Mouse (Mus musculus) cerebellum, postnatal 25 days (tissue): ENCODE measurements at regions not wholly inside any gene's neighbourhood (a gene's known extent, or its start where the extent isn't known, plus 50 kb on each side); places are given as distances from the start of the nearest gene placed in this dataset.

Experiments
- DNase-seq, 2 experiments: peaks; one replicate each; pipeline ENCODE4 v3.0.0; 2021; ENCODE audit warnings: mixed read lengths in 2 of 2

DNA sequence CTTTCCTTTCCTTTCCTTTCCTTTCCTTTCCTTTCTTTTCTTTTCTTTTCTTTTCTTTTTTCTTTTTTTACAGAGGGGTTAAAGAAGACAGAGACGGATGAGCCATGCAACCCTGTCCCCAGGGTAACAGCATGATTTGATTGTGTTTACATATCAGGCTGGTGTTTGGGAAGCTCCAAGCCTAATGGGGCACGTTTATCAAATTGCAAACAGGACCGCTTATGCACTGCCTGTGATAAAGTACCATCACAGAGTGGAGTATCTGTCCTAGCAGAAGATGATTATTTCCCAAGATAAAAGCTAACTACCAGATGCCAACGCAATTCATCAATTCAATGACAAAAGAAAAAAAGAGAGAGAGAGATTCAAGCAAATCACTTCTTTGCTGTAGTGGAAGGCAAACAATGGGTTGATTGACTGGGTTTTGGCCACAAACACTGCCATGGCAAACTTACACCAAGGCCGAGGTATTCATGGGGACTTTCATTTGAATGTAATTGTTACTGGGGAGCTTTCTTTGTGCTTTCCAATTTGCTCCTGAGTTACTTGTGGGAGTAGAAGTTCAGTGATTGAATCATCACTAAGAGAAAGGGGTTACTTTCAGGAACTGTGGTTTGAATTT is 1450.1 kb downstream of the Slc22a22 start:
- DNase-seq: no peak

DNA sequence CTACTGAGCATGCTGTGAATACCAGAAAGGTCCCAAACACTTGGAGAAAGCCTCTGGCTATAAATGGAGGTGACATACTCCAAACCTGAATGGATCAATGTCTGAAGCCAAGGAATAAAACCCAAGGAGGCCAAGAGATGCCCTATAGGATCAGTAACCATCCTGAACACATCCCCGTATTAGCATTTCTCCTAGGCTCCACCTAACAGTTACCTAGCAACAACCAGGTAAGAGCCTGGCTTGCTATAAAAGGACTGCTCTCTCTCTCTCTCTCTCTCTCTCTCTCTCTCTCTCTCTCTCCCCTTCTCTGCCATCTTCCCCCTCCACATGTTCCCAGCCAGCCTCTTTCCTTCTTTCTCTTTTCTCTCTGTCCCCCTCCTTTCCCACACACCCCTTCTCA is 1452.7 kb downstream of the Slc22a22 start:
- DNase-seq: no peak

DNA sequence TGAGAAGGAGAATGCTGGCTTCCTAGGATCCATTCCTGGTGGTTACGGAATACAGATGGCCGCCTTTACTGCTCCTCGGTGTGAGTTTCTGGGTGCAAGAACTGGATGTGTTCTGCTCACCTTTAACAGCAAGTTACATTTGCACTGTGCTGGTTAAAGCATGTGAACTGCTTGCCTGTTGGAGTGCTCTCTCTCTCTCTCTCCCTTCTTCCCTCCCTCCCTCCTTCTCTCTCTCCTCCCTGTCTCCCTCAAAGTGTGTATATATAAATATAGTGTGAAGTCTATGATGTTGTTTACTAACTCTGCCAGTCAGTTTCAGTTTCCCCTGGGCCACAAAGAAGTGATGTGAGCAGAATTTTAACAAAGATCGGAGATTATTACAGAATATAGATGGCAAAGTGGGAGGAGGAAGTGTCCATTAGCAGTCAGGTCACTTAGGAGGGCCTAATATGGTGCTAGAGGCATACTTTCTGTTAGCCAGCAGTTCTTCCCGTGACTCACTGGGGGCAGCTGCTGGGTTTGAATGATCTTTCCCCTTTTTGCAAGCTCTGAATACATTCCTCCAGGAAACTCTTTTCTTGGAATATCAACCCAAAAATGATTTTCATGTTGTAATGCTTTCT is 1453.5 kb downstream of the Slc22a22 start:
- DNase-seq: no peak

DNA sequence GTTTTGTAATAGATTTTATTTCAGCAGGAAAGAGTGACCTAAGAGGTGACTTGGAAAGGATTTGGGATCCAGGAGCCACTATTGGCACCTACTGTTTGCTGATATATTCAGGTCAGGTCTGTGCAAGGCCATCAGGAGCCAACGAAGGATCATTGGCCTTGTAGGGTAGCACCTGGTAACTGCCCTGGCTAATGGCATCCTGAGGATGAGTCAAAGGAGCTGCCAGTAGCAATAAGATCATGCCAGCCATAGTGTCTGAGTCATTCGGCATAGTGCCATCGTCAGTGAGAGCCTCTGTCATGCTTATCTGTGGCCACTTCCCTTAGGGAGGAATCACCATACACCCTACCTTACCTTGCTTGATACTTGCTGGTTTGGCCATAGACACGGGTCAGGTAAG is 1455.1 kb downstream of the Slc22a22 start:
- peak in 1 of 2 experiments; percentile 9 for DNase-seq

DNA sequence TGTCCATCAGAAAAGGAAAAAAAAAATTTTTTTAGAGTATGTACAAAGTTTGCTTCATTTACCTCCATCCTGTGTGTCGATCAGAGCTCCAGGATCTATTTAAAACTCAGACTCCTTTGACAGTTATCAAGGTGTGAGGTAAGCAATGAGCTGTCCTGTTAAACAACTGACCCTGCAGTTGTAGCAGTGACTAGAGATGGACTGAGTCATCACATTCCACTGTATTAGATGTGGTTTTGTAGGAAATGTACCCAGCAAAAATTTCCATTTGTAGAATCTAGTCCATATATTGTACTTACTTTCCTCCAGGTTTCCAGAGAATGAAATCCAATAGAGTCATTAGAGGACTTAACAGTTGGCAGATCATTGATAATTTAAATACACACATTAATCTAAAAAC is 1459.3 kb downstream of the Slc22a22 start:
- no peak for DNase-seq

DNA sequence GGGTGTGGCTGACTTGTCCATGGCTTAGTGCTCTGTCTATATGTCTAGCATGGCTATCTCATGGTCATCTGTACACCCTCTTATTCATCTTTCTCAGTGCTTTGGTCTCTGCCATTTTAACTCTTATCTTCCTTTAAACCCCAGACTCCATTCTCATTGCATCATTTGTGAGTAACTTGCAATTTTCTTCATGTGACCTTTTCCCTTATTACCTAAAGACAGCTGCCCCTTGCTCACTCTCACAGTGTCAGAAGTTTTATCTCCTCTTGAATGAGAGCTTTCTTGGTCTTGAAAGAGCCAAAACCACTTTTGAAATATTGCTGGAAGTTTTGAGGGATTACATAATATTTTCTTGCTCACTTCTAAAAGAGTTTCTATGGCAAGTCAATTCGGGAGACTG is 1459.9 kb downstream of the Slc22a22 start:
- DNase-seq: no peak

DNA sequence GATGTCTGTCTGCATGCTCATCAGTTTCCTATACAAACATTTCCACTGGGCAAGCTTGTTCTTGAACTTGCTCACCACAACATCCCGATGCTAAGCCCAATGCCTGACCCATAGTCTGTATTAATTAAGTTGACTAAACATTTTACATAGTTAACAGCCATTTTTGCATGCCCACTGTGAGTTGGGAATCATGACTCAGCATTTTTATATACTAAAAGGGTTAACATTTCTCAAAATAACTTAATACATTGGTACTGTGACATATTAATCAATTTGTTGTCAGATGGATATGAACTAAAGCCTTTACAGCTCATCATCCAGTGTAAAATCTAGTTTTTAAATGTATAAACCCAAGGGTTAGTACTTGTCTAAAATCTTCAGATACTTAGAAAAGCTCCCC is 1461.4 kb downstream of the Slc22a22 start:
- DNase-seq: no peak

DNA sequence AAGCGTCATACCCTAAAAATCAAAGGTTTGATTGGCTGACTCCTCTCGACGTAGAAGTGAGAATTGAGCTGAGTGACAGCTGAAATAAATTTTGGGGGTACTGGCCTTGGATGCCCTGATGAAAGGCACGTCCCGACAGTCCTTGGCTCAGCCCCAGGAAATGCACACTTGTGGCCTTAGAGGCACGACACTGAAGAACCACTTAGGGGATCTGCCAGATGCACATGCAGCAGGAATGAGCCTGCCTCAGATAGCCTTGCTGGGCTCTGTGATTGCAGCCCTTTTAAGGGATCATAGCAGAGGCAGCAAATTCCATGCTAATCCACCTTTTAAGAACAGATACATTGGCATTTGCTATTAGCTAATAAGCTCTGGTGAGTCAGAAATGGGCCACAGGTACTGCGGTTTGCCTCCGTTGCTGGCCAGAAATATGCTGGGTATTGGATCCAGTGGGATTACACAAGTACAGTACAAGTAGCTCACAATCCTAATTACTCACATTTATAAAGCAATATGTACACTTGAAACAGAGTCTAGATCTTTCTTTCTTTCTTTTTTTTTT is 1463.3 kb downstream of the Slc22a22 start:
- no peak for DNase-seq

DNA sequence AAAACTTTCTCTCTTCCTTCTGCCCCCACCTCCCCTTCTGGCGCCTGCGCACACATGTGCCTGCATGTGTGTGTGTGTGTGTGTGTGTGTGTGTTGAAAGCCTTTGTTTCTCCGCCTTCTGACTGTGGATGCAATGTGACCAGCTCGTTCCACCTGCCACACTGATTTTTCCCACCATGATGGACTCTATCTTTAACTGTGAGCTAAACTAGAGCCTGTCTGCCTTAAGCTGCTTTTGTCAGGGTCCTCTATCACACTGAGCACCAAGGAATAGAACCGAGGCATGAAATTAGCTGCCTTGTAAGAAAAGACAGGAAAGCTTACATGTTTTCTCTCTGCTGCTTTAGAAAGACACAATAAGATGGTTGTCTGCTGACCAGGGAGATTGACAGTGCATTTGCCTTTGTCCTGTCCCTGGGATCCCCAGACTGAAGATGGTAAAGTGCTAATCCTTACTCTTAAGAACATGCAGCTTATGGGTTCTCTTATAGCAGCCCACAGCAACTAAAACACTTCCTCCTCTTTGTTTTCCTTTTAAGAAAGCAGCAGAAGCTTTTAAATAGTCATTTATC is 1468.7 kb downstream of the Slc22a22 start:
- DNase-seq: no peak

DNA sequence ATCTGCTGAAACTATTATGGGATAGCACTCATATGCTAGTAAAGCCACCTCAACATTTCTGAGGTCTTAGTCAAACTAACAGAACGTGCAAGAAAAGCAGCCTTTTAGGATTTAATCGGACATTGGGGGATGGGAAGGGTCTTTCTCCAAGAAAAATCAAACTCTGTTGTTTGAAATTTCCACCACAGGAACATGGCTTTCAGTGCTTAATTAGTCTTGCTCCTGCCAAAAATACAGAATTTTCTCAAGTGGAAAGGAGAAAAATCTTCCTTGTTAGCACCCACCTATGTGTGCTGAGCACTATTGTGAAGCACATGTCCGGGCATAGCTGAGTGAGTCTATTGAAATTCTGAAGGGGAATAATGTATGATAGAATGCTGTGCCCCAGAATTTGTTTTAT is 1470.0 kb downstream of the Slc22a22 start:
- DNase-seq: no peak

DNA sequence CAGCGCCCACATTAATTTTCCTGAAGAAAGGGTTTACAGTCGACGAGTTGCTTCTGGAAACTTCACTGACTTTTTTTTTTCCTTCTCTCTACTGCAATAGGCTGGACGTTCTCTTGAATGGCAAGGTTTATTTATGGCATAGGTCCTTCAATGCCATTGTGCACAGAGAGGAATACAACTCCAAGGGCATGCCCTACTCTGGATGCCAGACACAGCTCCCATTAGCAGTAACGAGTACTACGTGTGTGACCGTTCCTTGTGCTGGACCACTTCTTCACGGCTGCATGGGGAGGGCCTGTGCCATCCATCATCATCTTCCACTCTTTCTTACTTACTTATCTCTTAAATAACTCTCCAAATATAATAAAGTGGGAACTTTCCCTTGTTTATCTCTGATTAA is 1472.1 kb downstream of the Slc22a22 start:
- DNase-seq: no peak

DNA sequence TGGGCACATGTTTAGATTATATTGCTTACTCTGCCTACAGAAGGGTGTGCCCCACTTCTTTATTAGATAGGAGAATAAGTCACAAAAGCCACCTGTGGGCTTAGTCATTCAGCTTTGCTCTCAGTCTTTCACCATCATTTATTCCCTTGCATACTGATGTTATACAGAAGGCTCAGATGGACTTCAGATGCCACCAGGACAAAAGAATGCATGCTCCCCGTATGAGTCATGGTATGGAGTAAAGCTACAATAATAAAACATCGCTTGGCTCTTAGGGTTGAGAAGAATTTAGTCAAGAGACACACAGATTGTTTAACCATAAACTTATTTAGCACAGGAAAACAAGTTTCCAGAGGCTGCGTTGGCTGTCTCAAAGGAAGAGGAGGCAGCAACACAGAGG is 1473.5 kb downstream of the Slc22a22 start:
- DNase-seq: no peak

DNA sequence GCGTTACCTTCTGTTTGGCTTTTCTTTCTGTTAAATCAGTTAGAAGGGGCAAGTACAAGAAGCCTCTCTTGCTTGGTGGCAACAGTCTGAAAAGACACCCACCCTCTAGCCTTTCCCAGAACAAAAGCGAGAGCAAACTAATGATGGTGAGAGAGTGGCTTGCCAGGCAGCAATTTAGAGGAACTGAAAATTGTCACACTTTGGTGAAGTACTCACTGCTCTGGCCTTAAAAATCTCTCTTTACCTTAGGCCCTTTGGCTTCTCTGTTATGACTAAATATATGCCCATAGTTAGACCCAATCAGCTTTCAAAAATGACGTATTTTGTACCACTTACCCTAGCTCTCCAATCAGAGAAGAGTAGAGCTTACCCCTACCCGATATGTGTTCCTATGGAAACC is 1477.8 kb downstream of the Slc22a22 start:
- DNase-seq: no peak

DNA sequence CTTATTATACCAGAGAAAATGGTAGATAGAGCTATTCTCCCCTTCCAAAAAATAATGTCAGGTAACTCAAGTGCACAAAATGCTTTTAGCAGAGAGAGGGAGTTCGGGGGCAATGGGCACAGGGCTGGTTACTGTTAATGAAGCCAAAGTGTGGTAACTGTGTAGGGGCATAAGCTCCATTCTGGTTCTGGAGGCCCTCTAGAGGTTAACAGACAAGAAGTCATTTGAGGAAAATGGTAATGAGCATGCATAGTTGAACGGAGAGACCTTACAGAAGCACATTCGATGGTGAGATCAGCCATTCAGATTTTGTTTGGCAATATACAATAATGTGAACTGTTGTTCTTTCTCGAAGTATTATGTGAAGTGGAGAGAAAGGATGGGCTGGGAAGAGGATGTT is 1479.4 kb downstream of the Slc22a22 start:
- DNase-seq: no peak

DNA sequence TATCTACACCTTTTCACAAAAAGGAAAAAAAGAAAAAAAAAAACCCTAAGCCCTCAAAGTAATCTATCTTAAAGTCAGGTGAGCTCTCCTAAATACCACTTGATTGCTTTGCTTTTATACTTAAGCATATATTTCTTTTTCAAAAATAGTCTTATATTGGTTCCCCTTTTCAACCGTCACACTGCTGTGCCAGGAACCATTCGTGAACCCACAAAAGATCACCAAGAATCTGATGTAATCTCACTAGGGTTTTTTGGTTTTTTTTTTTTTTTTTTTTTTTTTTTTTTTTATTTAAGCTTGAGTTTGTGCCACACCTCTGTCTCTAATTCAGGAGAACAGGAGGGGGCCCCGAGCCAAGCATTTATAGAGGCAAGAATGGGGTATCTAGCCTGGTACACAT is 1482.7 kb downstream of the Slc22a22 start:
- no peak for DNase-seq

DNA sequence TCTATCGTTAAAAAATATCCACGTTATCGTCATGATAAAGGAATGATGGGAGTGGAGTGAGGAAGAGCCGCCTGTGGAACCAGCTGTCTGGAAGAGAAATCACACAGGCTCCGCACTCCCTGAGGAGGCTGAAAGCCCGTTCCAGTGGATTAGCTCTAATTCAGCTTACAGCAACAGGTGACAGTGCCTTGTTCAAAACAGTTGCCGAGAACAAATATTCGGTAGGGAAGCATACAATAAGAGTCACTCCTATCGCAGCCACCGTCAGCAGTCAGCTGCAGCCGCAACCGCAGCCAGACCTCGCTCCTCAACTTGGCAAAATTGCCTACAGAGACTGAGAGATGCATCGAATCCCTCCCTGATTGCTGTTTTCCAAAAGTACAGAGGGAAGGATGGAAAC is 1501.6 kb downstream of the Slc22a22 start:
- no peak for DNase-seq

DNA sequence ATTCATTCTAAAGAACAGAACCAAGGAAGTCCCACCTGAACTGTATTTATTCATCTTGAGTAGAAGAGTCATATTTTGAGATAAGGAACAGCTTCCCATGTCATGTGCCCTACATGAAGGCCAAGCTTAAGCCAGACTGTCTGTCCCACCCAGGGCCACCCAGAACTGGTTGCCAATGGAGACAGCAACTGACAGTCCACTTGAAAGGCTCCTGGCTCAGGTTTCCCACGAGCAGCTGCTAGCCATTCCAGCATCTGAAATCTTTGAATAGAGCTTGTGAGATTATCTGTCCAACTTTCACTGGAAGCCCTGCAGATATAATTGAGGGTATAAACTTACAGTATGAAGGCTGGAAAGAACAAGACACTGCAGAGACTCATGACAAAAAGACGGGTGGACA is 1510.6 kb downstream of the Slc22a22 start:
- DNase-seq: no peak

DNA sequence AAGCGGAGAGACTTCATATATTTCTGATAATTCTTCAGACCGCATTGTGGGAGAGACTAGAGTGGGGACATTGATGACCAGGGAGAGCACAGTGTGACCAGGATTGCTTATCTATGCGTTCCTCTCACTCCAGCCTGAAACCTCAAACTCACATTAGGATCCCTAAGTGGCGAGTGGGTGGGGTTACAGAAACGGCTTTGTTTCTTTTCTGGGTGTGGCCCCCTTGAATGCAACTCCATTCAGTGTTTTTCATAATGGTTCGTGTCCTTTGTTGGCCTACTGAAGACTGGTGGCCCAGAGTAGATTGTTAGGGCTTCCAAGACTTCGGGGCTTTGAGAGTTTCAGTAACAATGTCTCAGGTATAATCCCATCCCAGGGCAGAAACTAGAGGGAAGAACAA is 1512.1 kb downstream of the Slc22a22 start:
- no peak for DNase-seq

DNA sequence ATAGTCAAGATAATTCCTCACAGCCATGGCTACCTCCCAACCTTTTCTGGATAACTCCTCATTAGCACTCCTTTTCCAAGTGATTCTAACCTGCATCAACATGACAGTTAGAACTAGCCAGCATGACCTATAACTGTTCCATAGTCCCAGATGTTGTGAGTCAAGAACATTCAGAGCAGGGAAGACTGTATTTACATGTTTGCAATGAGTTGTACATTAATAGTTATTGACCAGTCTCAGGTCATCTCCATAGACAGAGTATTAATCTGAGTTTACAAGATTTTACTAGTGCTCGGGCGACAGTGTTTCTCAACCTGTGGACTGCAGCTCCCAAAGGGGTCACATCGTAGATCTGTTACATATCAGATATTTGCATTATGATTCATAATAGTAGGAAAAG is 1515.3 kb downstream of the Slc22a22 start:
- DNase-seq: no peak
